Mouse (Mus musculus): ENCODE results near the gene Cacng1. TPM values are rescaled to one million over a fixed set of nuclear protein-coding genes. Genes with fewer than 3 reads are reported as not detected.
A peak's percentile ranks its signal among the peaks of the same experiment; 100 is the strongest.

The Cacng1 gene
- polyA plus RNA-seq, 2 experiments: 13.1 to 14.4 TPM

DNA sequence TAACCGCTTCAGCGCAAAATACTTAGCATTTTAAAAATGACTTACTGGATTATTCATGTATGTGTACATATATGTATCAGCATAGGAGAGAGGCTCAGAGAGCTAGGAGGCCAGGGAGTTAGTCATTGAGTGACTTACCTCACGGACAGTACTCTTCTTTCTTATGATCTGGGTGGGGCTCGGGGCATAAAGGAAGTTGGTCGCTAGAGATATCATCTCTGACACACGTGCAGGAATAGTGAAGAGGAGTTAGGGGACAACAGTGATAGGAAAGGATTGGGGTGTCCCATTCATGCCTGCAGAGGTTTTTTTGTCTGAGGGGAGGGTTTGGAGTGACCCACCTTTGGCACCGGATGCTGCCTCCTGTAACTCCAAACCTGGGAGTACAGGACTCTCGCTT lies 8.3 kb upstream of the Cacng1 start:
- WGBS: 90% methylated on average over 8 of the region's 8 CpGs

DNA sequence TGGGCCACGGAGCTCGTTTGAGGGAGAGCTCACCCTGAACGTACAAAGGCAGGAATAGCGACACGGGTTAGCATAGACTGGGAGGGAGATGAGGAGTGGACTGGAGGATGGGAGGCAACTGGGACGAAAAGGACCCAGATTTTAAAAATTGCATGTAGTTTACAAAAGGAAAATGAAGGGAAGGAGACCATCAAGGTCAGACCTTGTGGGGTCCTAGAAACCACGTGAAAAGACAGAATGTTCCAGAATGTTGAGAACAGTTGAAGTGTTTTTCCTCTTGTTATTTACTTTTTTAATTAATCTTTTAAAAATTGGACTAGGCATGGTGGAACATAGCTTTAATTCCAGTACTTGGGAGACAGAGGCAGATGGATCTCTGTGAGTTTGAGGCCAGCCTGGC lies 4.7 kb upstream of the Cacng1 start:
- Histone ChIP-seq H3K27me3 (ENCODE audit: control insufficient read depth, insufficient read depth, low read length) (no peaks in the 10 kb centered on the region), H3K9me3 (ENCODE audit: control insufficient read depth, low read length) (no peaks in the 10 kb centered on the region), H3K27ac (replicated peaks; ENCODE audit: low read depth, low read length) (no peak overlapping the region), H3K4me3 (replicated peaks; ENCODE audit: low read length) (no peak overlapping the region), H3K4me1 (ENCODE audit: control insufficient read depth, insufficient read depth, low read length) (no peaks in the 10 kb centered on the region), H3K36me3 (ENCODE audit: control insufficient read depth, insufficient read depth, low read length) (no peaks in the 10 kb centered on the region), H3K4me2 (replicated peaks; ENCODE audit: low read depth, low read length, severe bottlenecking) (no peak overlapping the region), H3K9ac (ENCODE audit: low read depth, low read length, severe bottlenecking) (no peak overlapping the region)
- TF ChIP-seq POLR2A (IDR thresholded peaks at IDR 0.05; ENCODE audit: borderline replicate concordance, extremely low read depth, insufficient read depth, insufficient read length): no peak
- DNase-seq (ENCODE audit: low spot score) (no peak), ATAC-seq (ENCODE audit: low FRiP score, low read depth) (no peak)
- 82% methylated on average over 7 of the region's 7 CpGs for WGBS

More for the DNA sequence above, 8.3 kb upstream of the Cacng1 start:
- H3K36me3 ChIP-seq (ENCODE audit: control insufficient read depth, insufficient read depth, low read length): no peaks in the 10 kb centered on the region
- H3K4me2 ChIP-seq (replicated peaks; ENCODE audit: low read depth, low read length, severe bottlenecking): no peak overlapping the region
- no peaks in the 10 kb centered on the region for H3K9me3 ChIP-seq (ENCODE audit: control insufficient read depth, low read length)
- H3K4me1 ChIP-seq (ENCODE audit: control insufficient read depth, insufficient read depth, low read length): no peaks in the 10 kb centered on the region
- no peak overlapping the region for H3K4me3 ChIP-seq (replicated peaks; ENCODE audit: low read length)
- DNase-seq (ENCODE audit: low spot score) (no peak), ATAC-seq (ENCODE audit: low FRiP score, low read depth) (no peak)
- no peaks in the 10 kb centered on the region for H3K27me3 ChIP-seq (ENCODE audit: control insufficient read depth, insufficient read depth, low read length)
- no peak overlapping the region for H3K9ac ChIP-seq (ENCODE audit: low read depth, low read length, severe bottlenecking)
- no peak overlapping the region for H3K27ac ChIP-seq (replicated peaks; ENCODE audit: low read depth, low read length)
- TF ChIP-seq POLR2A (IDR thresholded peaks at IDR 0.05; ENCODE audit: borderline replicate concordance, extremely low read depth, insufficient read depth, insufficient read length): no peak

DNA sequence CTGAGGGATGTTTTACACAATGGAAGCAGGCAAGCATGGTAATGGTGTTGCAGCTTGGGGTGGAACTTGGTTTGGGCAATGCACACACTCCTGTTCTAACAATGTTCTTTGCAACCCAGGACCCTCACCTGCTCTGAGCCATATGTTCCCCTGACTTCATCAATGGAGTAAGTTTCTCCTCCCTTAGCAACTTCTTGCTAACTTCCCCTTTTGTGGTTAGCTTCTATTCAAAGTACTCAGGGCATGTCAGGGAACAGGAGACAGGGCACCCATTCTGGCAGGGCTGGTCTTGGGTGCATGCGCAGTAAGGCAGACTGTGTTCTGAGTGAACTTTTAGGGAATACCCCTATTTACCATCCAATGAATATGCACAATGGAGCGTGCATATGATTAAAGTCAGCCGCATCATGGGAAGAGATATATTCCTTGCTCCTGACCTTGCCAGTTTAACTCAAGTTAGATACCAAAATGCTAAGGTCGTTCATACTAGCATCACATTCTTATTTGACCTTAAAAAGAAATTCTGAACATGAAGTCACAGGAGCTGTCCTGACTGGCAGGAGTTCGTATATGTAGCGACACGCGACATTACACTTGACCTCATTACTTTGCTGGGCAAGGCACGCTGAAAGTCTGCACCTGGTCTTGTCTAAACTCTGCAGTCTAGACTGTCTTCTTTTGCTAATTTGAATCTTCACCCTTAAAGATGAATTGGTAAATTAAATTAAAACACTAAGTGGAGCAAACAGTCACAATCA lies 4.1 kb upstream of the Cacng1 start:
- H3K9ac ChIP-seq (ENCODE audit: low read depth, low read length, severe bottlenecking): no peak overlapping the region
- DNase-seq (ENCODE audit: low spot score) (no peak), ATAC-seq (ENCODE audit: low FRiP score, low read depth) (no peak)
- no peak overlapping the region for H3K4me3 ChIP-seq (replicated peaks; ENCODE audit: low read length)
- H3K27me3 ChIP-seq (ENCODE audit: control insufficient read depth, insufficient read depth, low read length): no peaks in the 10 kb centered on the region
- H3K9me3 ChIP-seq (ENCODE audit: control insufficient read depth, low read length): no peaks in the 10 kb centered on the region
- no peak overlapping the region for H3K27ac ChIP-seq (replicated peaks; ENCODE audit: low read depth, low read length)
- WGBS: 88% methylated on average over 9 of the region's 9 CpGs
- H3K4me1 ChIP-seq (ENCODE audit: control insufficient read depth, insufficient read depth, low read length): no peaks in the 10 kb centered on the region
- no peak overlapping the region for H3K4me2 ChIP-seq (replicated peaks; ENCODE audit: low read depth, low read length, severe bottlenecking)
- TF ChIP-seq POLR2A (IDR thresholded peaks at IDR 0.05; ENCODE audit: borderline replicate concordance, extremely low read depth, insufficient read depth, insufficient read length): no peak
- no peaks in the 10 kb centered on the region for H3K36me3 ChIP-seq (ENCODE audit: control insufficient read depth, insufficient read depth, low read length)

DNA sequence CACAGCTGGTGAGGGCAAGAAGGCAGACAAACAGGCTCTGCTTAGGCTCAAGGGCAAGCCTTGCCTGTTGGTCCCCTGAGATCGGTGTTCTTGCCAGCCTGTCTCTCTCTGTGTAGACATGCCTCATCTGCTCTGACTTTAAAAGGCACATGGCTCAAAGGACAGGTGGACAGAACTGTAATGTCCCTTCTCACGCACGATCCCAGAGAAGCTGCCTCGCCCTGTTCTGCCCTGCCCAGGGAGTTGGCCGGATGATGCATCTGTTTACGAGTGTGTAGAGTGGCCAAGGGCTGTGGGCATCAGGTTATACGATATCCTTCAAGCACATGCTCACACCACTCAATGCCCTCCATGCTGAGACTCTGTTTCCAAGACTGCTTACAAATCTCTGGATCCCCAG lies 2.0 kb downstream of the Cacng1 start:
- ATAC-seq (ENCODE audit: low FRiP score, low read depth): no peak
- no peaks in the 10 kb centered on the region for H3K27me3 ChIP-seq (ENCODE audit: control insufficient read depth, insufficient read depth, low read length)
- no peak overlapping the region for H3K9ac ChIP-seq (ENCODE audit: low read depth, low read length, severe bottlenecking)

DNA sequence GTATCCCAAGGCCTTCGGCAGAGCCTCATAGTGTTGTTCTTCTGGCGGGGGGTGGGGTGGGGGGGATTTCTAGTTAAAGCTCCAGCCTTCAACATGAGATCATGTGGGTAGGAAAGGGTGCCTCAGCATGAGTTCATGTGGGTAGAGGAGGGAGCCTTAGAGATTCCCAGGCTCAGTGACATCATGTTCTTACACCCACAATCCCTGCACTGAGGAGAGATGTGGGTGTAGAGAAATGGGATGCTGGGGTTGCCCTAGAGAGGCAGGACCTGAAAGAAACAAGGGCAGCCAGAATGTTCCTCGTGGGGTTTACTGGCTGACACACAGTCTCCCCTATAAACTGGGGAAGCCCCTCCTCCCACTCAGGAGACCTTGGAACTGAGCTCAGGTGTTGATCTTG lies 5.9 kb downstream of the Cacng1 start:
- no peaks in the 10 kb centered on the region for H3K9me3 ChIP-seq (ENCODE audit: control insufficient read depth, low read length)
- H3K27ac ChIP-seq (replicated peaks; ENCODE audit: low read depth, low read length): no peak overlapping the region
- no peaks in the 10 kb centered on the region for H3K36me3 ChIP-seq (ENCODE audit: control insufficient read depth, insufficient read depth, low read length)
- no peaks in the 10 kb centered on the region for H3K27me3 ChIP-seq (ENCODE audit: control insufficient read depth, insufficient read depth, low read length)
- H3K4me1 ChIP-seq (ENCODE audit: control insufficient read depth, insufficient read depth, low read length): peaks cover 8% of the 10 kb centered on the region
- H3K4me3 ChIP-seq (replicated peaks; ENCODE audit: low read length): no peak overlapping the region
- no peak for DNase-seq (ENCODE audit: low spot score)
- peak; percentile 41; the same call in 1 of the 2 replicates for ATAC-seq (ENCODE audit: low FRiP score, low read depth)
- no peak overlapping the region for H3K4me2 ChIP-seq (replicated peaks; ENCODE audit: low read depth, low read length, severe bottlenecking)
- TF ChIP-seq POLR2A (IDR thresholded peaks at IDR 0.05; ENCODE audit: borderline replicate concordance, extremely low read depth, insufficient read depth, insufficient read length): no peak
- 27% methylated on average over 3 of the region's 3 CpGs for WGBS
- no peak overlapping the region for H3K9ac ChIP-seq (ENCODE audit: low read depth, low read length, severe bottlenecking)

More for the DNA sequence above, 2.0 kb downstream of the Cacng1 start:
- no peak for DNase-seq (ENCODE audit: low spot score)
- 79% methylated on average over 7 of the region's 7 CpGs for WGBS
- Histone ChIP-seq H3K4me3 (replicated peaks; ENCODE audit: low read length) (no peak overlapping the region), H3K27ac (replicated peaks; ENCODE audit: low read depth, low read length) (no peak overlapping the region), H3K9me3 (ENCODE audit: control insufficient read depth, low read length) (no peaks in the 10 kb centered on the region), H3K36me3 (ENCODE audit: control insufficient read depth, insufficient read depth, low read length) (no peaks in the 10 kb centered on the region), H3K4me1 (ENCODE audit: control insufficient read depth, insufficient read depth, low read length) (peaks cover 8% of the 10 kb centered on the region), H3K4me2 (replicated peaks; ENCODE audit: low read depth, low read length, severe bottlenecking) (no peak overlapping the region)
- no peak for TF ChIP-seq POLR2A (IDR thresholded peaks at IDR 0.05; ENCODE audit: borderline replicate concordance, extremely low read depth, insufficient read depth, insufficient read length)

All from limb, embryonic 14.5 days (tissue).